Mouse (Mus musculus): Measurements from ENCODE around the gene Rtn2.
"Not testable (repeated sequence)": the region's sequence is repeated elsewhere in the genome, so short reads cannot be mapped to it uniquely, and the experiment has no call there.

The Rtn2 gene

GRCm38 (mm10) chr7:19268993-19269681 is 13.3 kb upstream of the Rtn2 start:
- DNase-seq (ENCODE audit: low read depth, low spot score), result no peak

- DNase-seq (ENCODE audit: low read depth, low spot score), result no peak
Observed at GRCm38 (mm10) chr7:19269721-19270441, 12.5 kb upstream of the Rtn2 start.

GRCm38 (mm10) chr7:19270509-19271237 is 11.8 kb upstream of the Rtn2 start:
- DNase-seq (ENCODE audit: low read depth, low spot score), result no peak

- peak; percentile 53 for DNase-seq (ENCODE audit: low read depth, low spot score)
Observed at GRCm38 (mm10) chr7:19271238-19272172, 10.9 kb upstream of the Rtn2 start, which contains the start of gene Vasp. Gene Vasp (minus strand): TSS chr7:19271817.

- DNase-seq (ENCODE audit: low read depth, low spot score), result no peak
Observed at GRCm38 (mm10) chr7:19272173-19272764, 10.2 kb upstream of the Rtn2 start.

GRCm38 (mm10) chr7:19276253-19276652 is 6.2 kb upstream of the Rtn2 start:
- no peak for DNase-seq (ENCODE audit: low read depth, low spot score)

- DNase-seq (ENCODE audit: low read depth, low spot score), result no peak
Observed at GRCm38 (mm10) chr7:19279052-19279451, 3.4 kb upstream of the Rtn2 start.

- DNase-seq (ENCODE audit: low read depth, low spot score), result peak; percentile 70
Observed at GRCm38 (mm10) chr7:19279581-19280114, 2.8 kb upstream of the Rtn2 start, which contains the start of gene Ppm1n. Gene Ppm1n (minus strand): TSS chr7:19280064.

GRCm38 (mm10) chr7:19281680-19282304 is 632 bp upstream of the Rtn2 start:
- not testable (repeated sequence) for DNase-seq (ENCODE audit: low read depth, low spot score)

GRCm38 (mm10) chr7:19282791-19283405 is 474 bp downstream of the Rtn2 start:
- DNase-seq (ENCODE audit: low read depth, low spot score), result no peak

- no peak for DNase-seq (ENCODE audit: low read depth, low spot score)
Observed at GRCm38 (mm10) chr7:19283406-19283804, 981 bp downstream of the Rtn2 start.

GRCm38 (mm10) chr7:19284763-19285162 is 2.3 kb downstream of the Rtn2 start:
- no peak for DNase-seq (ENCODE audit: low read depth, low spot score)

GRCm38 (mm10) chr7:19290969-19291596 is 8.7 kb downstream of the Rtn2 start:
- DNase-seq (ENCODE audit: low read depth, low spot score), result no peak

GRCm38 (mm10) chr7:19295503-19296185 is 13.2 kb downstream of the Rtn2 start:
- peak; percentile 86 for DNase-seq (ENCODE audit: low read depth, low spot score)

- no peak for DNase-seq (ENCODE audit: low read depth, low spot score)
Observed at GRCm38 (mm10) chr7:19297034-19297433, 14.6 kb downstream of the Rtn2 start.

GRCm38 (mm10) chr7:19297794-19298193 is 15.4 kb downstream of the Rtn2 start:
- no peak for DNase-seq (ENCODE audit: low read depth, low spot score)

- DNase-seq (ENCODE audit: low read depth, low spot score), result peak; percentile 37
Observed at GRCm38 (mm10) chr7:19299194-19299593, 16.8 kb downstream of the Rtn2 start.
